Mouse (Mus musculus): ENCODE data around the gene Gm5269. TPM values are rescaled to one million over a fixed set of nuclear protein-coding genes. Genes with fewer than 3 reads are reported as not detected.

Gene Gm5269
- total and polyA plus RNA-seq, 3 experiments = not detected

GRCm38 (mm10) chr1:45865316-45865715 lies 24.8 kb downstream of the Gm5269 start:
- Histone ChIP-seq H3K27ac (peak overlapping the region; percentile 63), H3K36me3 (ENCODE audit: control insufficient read depth, insufficient read depth, low read length) (peaks cover 8% of the 10 kb centered on the region), H3K79me2 (replicated peaks; ENCODE audit: control insufficient read depth, insufficient read depth, low read length) (no peaks in the 10 kb centered on the region), H3K4me1 (ENCODE audit: control insufficient read depth, insufficient read depth, low read length) (peaks cover 14% of the 10 kb centered on the region), H3K4me3 (no peak overlapping the region), H3K27me3 (ENCODE audit: control insufficient read depth, insufficient read depth, low read length) (no peaks in the 10 kb centered on the region), H3K9ac (ENCODE audit: low read depth, low read length) (no peak overlapping the region)
- intact Hi-C loops (cut with DNase I) = no loop called here
- no peak for TF ChIP-seq CTCF (IDR thresholded peaks at IDR 0.05)
- WGBS = 16% methylated on average over 1 of the region's 1 CpGs
- no peak for DNase-seq

GRCm38 (mm10) chr1:45864564-45865014 lies 25.5 kb downstream of the Gm5269 start:
- peak; percentile 55; the same call in 1 of the 2 replicates for TF ChIP-seq EP300 (IDR thresholded peaks at IDR 0.05; ENCODE audit: insufficient read depth, low read depth, low read length)
- no peak for TF ChIP-seq POLR2A (IDR thresholded peaks at IDR 0.05; ENCODE audit: insufficient read depth, low read depth, low read length)
- no peak for TF ChIP-seq CTCF (IDR thresholded peaks at IDR 0.05)
- no peak overlapping the region for H3K9ac ChIP-seq (ENCODE audit: low read depth, low read length)
- peaks cover 13% of the 10 kb centered on the region for H3K36me3 ChIP-seq (ENCODE audit: control insufficient read depth, insufficient read depth, low read length)
- H3K27me3 ChIP-seq (ENCODE audit: control insufficient read depth, insufficient read depth, low read length) = no peaks in the 10 kb centered on the region
- intact Hi-C loops (cut with DNase I) = no loop called here
- peak overlapping the region; percentile 63 for H3K27ac ChIP-seq
- 24% methylated on average over 4 of the region's 4 CpGs for WGBS
- peaks cover 17% of the 10 kb centered on the region for H3K4me1 ChIP-seq (ENCODE audit: control insufficient read depth, insufficient read depth, low read length)
- peak; percentile 37 to 48 for DNase-seq
- no peak overlapping the region for H3K4me3 ChIP-seq
- H3K79me2 ChIP-seq (replicated peaks; ENCODE audit: control insufficient read depth, insufficient read depth, low read length) = no peaks in the 10 kb centered on the region

- intact Hi-C loops (cut with DNase I) = no loop called here
- Histone ChIP-seq H3K4me3 (no peak overlapping the region), H3K36me3 (ENCODE audit: control insufficient read depth, insufficient read depth, low read length) (peaks cover 13% of the 10 kb centered on the region), H3K9ac (ENCODE audit: low read depth, low read length) (no peak overlapping the region), H3K27me3 (ENCODE audit: control insufficient read depth, insufficient read depth, low read length) (no peaks in the 10 kb centered on the region), H3K27ac (no peak overlapping the region; the same call in 1 of the 2 replicates), H3K4me1 (ENCODE audit: control insufficient read depth, insufficient read depth, low read length) (peaks cover 16% of the 10 kb centered on the region), H3K79me2 (replicated peaks; ENCODE audit: control insufficient read depth, insufficient read depth, low read length) (no peaks in the 10 kb centered on the region)
- DNase-seq = no peak
- WGBS = 97% methylated on average over 3 of the region's 3 CpGs
- TF ChIP-seq CTCF (IDR thresholded peaks at IDR 0.05) (no peak), EP300 (IDR thresholded peaks at IDR 0.05; ENCODE audit: insufficient read depth, low read depth, low read length) (no peak), POLR2A (IDR thresholded peaks at IDR 0.05; ENCODE audit: insufficient read depth, low read depth, low read length) (no peak)
Observed at GRCm38 (mm10) chr1:45863641-45864040, 26.4 kb downstream of the Gm5269 start.

- TF ChIP-seq EP300 (IDR thresholded peaks at IDR 0.05; ENCODE audit: insufficient read depth, low read depth, low read length) (no peak), POLR2A (IDR thresholded peaks at IDR 0.05; ENCODE audit: insufficient read depth, low read depth, low read length) (no peak), CTCF (IDR thresholded peaks at IDR 0.05) (no peak)
- no peak overlapping the region for H3K4me3 ChIP-seq
- no peak for DNase-seq
- no peak overlapping the region for H3K27ac ChIP-seq
- peaks cover 14% of the 10 kb centered on the region for H3K4me1 ChIP-seq (ENCODE audit: control insufficient read depth, insufficient read depth, low read length)
- H3K9ac ChIP-seq (ENCODE audit: low read depth, low read length) = no peak overlapping the region
- H3K36me3 ChIP-seq (ENCODE audit: control insufficient read depth, insufficient read depth, low read length) = peaks cover 13% of the 10 kb centered on the region
- intact Hi-C loops (cut with DNase I) = no loop called here
- no peaks in the 10 kb centered on the region for H3K79me2 ChIP-seq (replicated peaks; ENCODE audit: control insufficient read depth, insufficient read depth, low read length)
- no peaks in the 10 kb centered on the region for H3K27me3 ChIP-seq (ENCODE audit: control insufficient read depth, insufficient read depth, low read length)
Observed at GRCm38 (mm10) chr1:45861162-45861561, 28.9 kb downstream of the Gm5269 start.

- DNase-seq = no peak
- Histone ChIP-seq H3K79me2 (replicated peaks; ENCODE audit: control insufficient read depth, insufficient read depth, low read length) (no peaks in the 10 kb centered on the region), H3K27me3 (ENCODE audit: control insufficient read depth, insufficient read depth, low read length) (no peaks in the 10 kb centered on the region), H3K36me3 (ENCODE audit: control insufficient read depth, insufficient read depth, low read length) (peaks cover 10% of the 10 kb centered on the region), H3K9ac (ENCODE audit: low read depth, low read length) (no peak overlapping the region), H3K4me3 (no peak overlapping the region; the same call in 1 of the 2 replicates), H3K27ac (peak overlapping the region; percentile 34), H3K4me1 (ENCODE audit: control insufficient read depth, insufficient read depth, low read length) (peaks cover 13% of the 10 kb centered on the region)
- no peak for TF ChIP-seq EP300 (IDR thresholded peaks at IDR 0.05; ENCODE audit: insufficient read depth, low read depth, low read length)
- no peak for TF ChIP-seq CTCF (IDR thresholded peaks at IDR 0.05)
- TF ChIP-seq POLR2A (IDR thresholded peaks at IDR 0.05; ENCODE audit: insufficient read depth, low read depth, low read length) = no peak
- 4% methylated on average over 5 of the region's 5 CpGs for WGBS
- intact Hi-C loops (cut with DNase I) = no loop called here
Observed at GRCm38 (mm10) chr1:45860349-45860748, 29.7 kb downstream of the Gm5269 start.

- Histone ChIP-seq H3K9ac (ENCODE audit: low read depth, low read length) (no peak overlapping the region), H3K79me2 (replicated peaks; ENCODE audit: control insufficient read depth, insufficient read depth, low read length) (no peaks in the 10 kb centered on the region), H3K4me3 (no peak overlapping the region), H3K4me1 (ENCODE audit: control insufficient read depth, insufficient read depth, low read length) (peaks cover 5% of the 10 kb centered on the region), H3K36me3 (ENCODE audit: control insufficient read depth, insufficient read depth, low read length) (peaks cover 7% of the 10 kb centered on the region), H3K27me3 (ENCODE audit: control insufficient read depth, insufficient read depth, low read length) (no peaks in the 10 kb centered on the region), H3K27ac (no peak overlapping the region)
- intact Hi-C loops (cut with DNase I) = no loop called here
- WGBS = 74% methylated on average over 1 of the region's 1 CpGs
- TF ChIP-seq CTCF (IDR thresholded peaks at IDR 0.05) (no peak), EP300 (IDR thresholded peaks at IDR 0.05; ENCODE audit: insufficient read depth, low read depth, low read length) (no peak), POLR2A (IDR thresholded peaks at IDR 0.05; ENCODE audit: insufficient read depth, low read depth, low read length) (no peak)
- no peak for DNase-seq
Observed at GRCm38 (mm10) chr1:45858038-45858437, 32.0 kb downstream of the Gm5269 start.

Measured in heart, adult 2 months (tissue).